Mouse (Mus musculus) limb, embryonic 14.5 days (tissue): ENCODE data around the gene Msantd3. TPM values are rescaled to one million over a fixed set of nuclear protein-coding genes. Genes with fewer than 3 reads are reported as not detected.

ENCODE experiments used
- ATAC-seq: fragments of 200-750 bp; cut with Nextera tagmentation; 2 replicates; pipeline ENCODE4 v1.8.0; 2017; ENCODE audit warnings: low read depth, moderate number of reproducible peaks, moderate TSS enrichment; ENCODE audit not compliant: low FRiP score
- DNase-seq: peaks from one replicate; pipeline ENCODE4 v3.0.0-alpha.2; 2015; ENCODE audit warnings: low spot score
- H3K27ac ChIP-seq: fragments of 300-500 bp; sonication (generic); replicated peaks from 2 replicates; pipeline ENCODE4 v1.5.1; 2014; ENCODE audit warnings: low read depth, mild to moderate bottlenecking, low read length, moderate library complexity, mixed read lengths
- H3K27me3 ChIP-seq: fragments of 300-500 bp; sonication (generic); 2 replicates; pipeline ENCODE4 v1.6.1; 2014; ENCODE audit warnings: low read length, mixed read lengths; ENCODE audit not compliant: control insufficient read depth, insufficient read depth
- H3K36me3 ChIP-seq: fragments of 300-500 bp; sonication (generic); 2 replicates; pipeline ENCODE4 v1.6.1; 2014; ENCODE audit warnings: mild to moderate bottlenecking, low read length, moderate library complexity, mixed read lengths; ENCODE audit not compliant: control insufficient read depth, insufficient read depth
- H3K4me1 ChIP-seq: fragments of 300-500 bp; sonication (generic); 2 replicates; pipeline ENCODE4 v1.6.1; 2014; ENCODE audit warnings: antibody characterized with exemption, low read length, mixed read lengths; ENCODE audit not compliant: control insufficient read depth, insufficient read depth
- H3K4me2 ChIP-seq: fragments of 300-500 bp; sonication (generic); replicated peaks from 2 replicates; pipeline ENCODE4 v1.6.1; 2014; ENCODE audit warnings: low read depth, mild to moderate bottlenecking, low read length, moderate library complexity; ENCODE audit not compliant: severe bottlenecking
- H3K4me3 ChIP-seq: fragments of 300-500 bp; sonication (generic); replicated peaks from 2 replicates; pipeline ENCODE4 v1.5.1; 2014; ENCODE audit warnings: low read length
- H3K9ac ChIP-seq: fragments of 300-500 bp; sonication (generic); 2 replicates; pipeline ENCODE4 v1.6.1; 2014; ENCODE audit warnings: mild to moderate bottlenecking, low read depth, low read length, moderate library complexity; ENCODE audit not compliant: severe bottlenecking
- H3K9me3 ChIP-seq: fragments of 300-500 bp; sonication (generic); 2 replicates; pipeline ENCODE4 v1.6.1; 2016; ENCODE audit warnings: low read length; ENCODE audit not compliant: control insufficient read depth
- POLR2A ChIP-seq: fragments of 200-500 bp; IDR thresholded peaks from 2 replicates; pipeline ENCODE4 v1.8.0; 2012; ENCODE audit warnings: inconsistent platforms, mild to moderate bottlenecking, moderate library complexity, borderline replicate concordance; ENCODE audit not compliant: insufficient read depth, insufficient read length; ENCODE audit errors: extremely low read depth
- WGBS: fragments of 180-500 bp; shearing (Covaris S2); extraction: QIAGEN DNeasy Blood & Tissue Kit; methylation state at CpG from one replicate; pipeline ENCODE4 v1.1.7; 2014; 5-methylcytosine and 5-hydroxymethylcytosine counted together
- polyA plus RNA-seq, 2 experiments: library from polyadenylated mRNA; depleted of rRNA in 1 of 2; stranded (reverse) in 1 of 2; unstranded in 1 of 2; fragments of >200 nt; fragmentation: Nextera tagmentation in 1 of 2; extraction: Ambion mirVana in 1 of 2; gene quantifications; 2 replicates each; pipeline versions ENCODE4 v1.2.1 to v1.2.3; 2012 to 2014

The Msantd3 gene
- polyA plus RNA-seq, 2 experiments: 25.4 to 35.6 TPM

- H3K27me3 ChIP-seq: no peaks in the 10 kb centered on the region
- H3K27ac ChIP-seq: no peak overlapping the region
- H3K36me3 ChIP-seq: no peaks in the 10 kb centered on the region
- ATAC-seq: no peak
- 55% methylated on average over 4 of the region's 4 CpGs for WGBS
- no peaks in the 10 kb centered on the region for H3K4me1 ChIP-seq
- no peak overlapping the region for H3K4me3 ChIP-seq
- no peak overlapping the region for H3K4me2 ChIP-seq
- H3K9me3 ChIP-seq: no peaks in the 10 kb centered on the region
- no peak for TF ChIP-seq POLR2A
- no peak overlapping the region for H3K9ac ChIP-seq
- no peak for DNase-seq
These were observed 38.7 kb downstream of the Msantd3 start for GRCm38 (mm10) chr4:48578399-48578798.

DNA sequence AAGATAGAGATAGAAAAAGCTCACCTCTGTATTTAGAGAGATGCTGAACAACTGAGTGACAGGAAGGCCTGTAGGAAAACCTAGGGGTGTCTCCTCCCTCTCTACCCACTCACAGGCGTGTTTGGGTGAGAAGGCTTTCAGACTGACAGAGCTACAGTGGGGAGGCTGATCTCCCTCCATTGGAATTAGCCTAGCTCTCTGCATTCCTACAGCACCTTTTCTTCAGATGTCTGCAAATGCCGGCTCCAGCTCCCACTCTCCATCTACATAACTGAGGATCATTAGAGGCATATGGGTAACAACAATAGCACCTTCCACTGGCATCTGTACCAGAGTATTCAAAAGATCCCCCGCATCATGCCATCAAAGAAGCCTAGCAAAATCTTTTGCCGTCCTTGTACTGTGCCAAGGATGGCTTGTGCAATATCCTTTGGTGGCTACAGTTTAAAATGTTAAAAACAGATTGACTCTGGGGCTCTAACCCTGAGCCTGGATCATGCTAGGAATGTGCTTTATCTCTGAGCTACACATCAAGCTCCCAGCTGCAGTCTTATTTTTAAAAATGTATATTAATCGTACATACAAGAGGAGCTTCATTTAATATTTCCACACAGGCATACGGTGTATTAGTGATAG is 39.9 kb downstream of the Msantd3 start:
- Histone ChIP-seq H3K9ac (no peak overlapping the region), H3K9me3 (no peaks in the 10 kb centered on the region), H3K4me2 (no peak overlapping the region), H3K27ac (no peak overlapping the region), H3K27me3 (no peaks in the 10 kb centered on the region), H3K4me3 (no peak overlapping the region), H3K4me1 (no peaks in the 10 kb centered on the region), H3K36me3 (no peaks in the 10 kb centered on the region)
- WGBS: 63% methylated on average over 6 of the region's 6 CpGs
- ATAC-seq (no peak), DNase-seq (no peak)
- TF ChIP-seq POLR2A: no peak

GRCm38 (mm10) chr4:48581201-48581600 is 41.5 kb downstream of the Msantd3 start:
- DNase-seq: no peak
- Histone ChIP-seq H3K27ac (no peak overlapping the region), H3K4me3 (no peak overlapping the region), H3K9me3 (no peaks in the 10 kb centered on the region), H3K36me3 (no peaks in the 10 kb centered on the region), H3K4me1 (peaks cover 2% of the 10 kb centered on the region; the same call in 1 of the 2 replicates), H3K27me3 (no peaks in the 10 kb centered on the region), H3K4me2 (no peak overlapping the region), H3K9ac (no peak overlapping the region)
- WGBS: 22% methylated on average over 2 of the region's 2 CpGs
- TF ChIP-seq POLR2A: no peak
- no peak for ATAC-seq

DNA sequence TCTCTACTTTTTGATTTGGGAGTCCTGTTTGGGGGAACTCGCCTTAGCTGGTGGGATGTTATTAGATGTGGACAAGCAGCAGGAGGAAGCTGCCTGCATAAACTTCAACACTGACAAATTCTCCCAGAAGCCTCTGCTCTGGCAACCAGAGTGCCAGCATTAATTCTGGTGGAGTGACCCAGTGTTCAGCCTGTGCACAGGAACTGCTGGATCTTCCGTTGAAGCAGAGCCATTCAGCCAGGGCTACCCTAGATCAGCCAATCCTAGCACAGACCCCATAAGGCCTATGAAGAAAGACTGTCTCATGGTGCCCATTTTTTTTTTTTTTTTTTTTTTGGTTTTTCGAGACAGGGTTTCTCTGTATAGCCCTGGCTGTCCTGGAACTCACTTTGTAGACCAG is 42.3 kb downstream of the Msantd3 start:
- WGBS: 76% methylated on average over 2 of the region's 3 CpGs
- Histone ChIP-seq H3K36me3 (no peaks in the 10 kb centered on the region), H3K9ac (no peak overlapping the region), H3K4me1 (peaks cover 7% of the 10 kb centered on the region), H3K4me3 (no peak overlapping the region), H3K27me3 (no peaks in the 10 kb centered on the region), H3K9me3 (no peaks in the 10 kb centered on the region), H3K4me2 (no peak overlapping the region), H3K27ac (no peak overlapping the region)
- DNase-seq: no peak
- no peak for TF ChIP-seq POLR2A
- ATAC-seq: no peak

- ATAC-seq (no peak), DNase-seq (no peak)
- no peaks in the 10 kb centered on the region for H3K9me3 ChIP-seq
- TF ChIP-seq POLR2A: no peak
- H3K4me2 ChIP-seq: no peak overlapping the region
- no peak overlapping the region for H3K9ac ChIP-seq
- no peak overlapping the region for H3K27ac ChIP-seq
- H3K4me1 ChIP-seq: peaks cover 7% of the 10 kb centered on the region
- H3K27me3 ChIP-seq: no peaks in the 10 kb centered on the region
- 84% methylated on average over 2 of the region's 2 CpGs for WGBS
- no peaks in the 10 kb centered on the region for H3K36me3 ChIP-seq
- no peak overlapping the region for H3K4me3 ChIP-seq
These were observed 43.2 kb downstream of the Msantd3 start for GRCm38 (mm10) chr4:48582941-48583340.
